Mouse (Mus musculus) mature B cell (primary cell): ENCODE data around the gene Malsu1.

ENCODE experiments used
- in situ Hi-C: fragments of 300-500 bp; cut with MboI; formaldehyde crosslinking; loops from 2 replicates; pipeline ENCODE4 v1.14.3; 2019

Gene Malsu1

GRCm38 (mm10) chr6:49073304-49074116 is at the start of gene Malsu1:
Gene Malsu1 (plus strand): TSS chr6:49073795.
- in situ Hi-C loops, result no loop called here

- in situ Hi-C loops, result no loop called here
Observed at GRCm38 (mm10) chr6:49025290-49025689, 48.3 kb upstream of the Malsu1 start.

- in situ Hi-C loops, result no loop called here
Observed at GRCm38 (mm10) chr6:49026496-49026895, 47.1 kb upstream of the Malsu1 start.

- in situ Hi-C loops, result no loop called here
Observed at GRCm38 (mm10) chr6:49028019-49028418, 45.6 kb upstream of the Malsu1 start.

GRCm38 (mm10) chr6:49028708-49029107 is 44.9 kb upstream of the Malsu1 start:
- in situ Hi-C loops, result no loop called here

GRCm38 (mm10) chr6:49031230-49031629 is 42.4 kb upstream of the Malsu1 start:
- in situ Hi-C loops, result no loop called here

GRCm38 (mm10) chr6:49032783-49033182 is 40.8 kb upstream of the Malsu1 start:
- in situ Hi-C loops, result no loop called here

- in situ Hi-C loops, result no loop called here
Observed at GRCm38 (mm10) chr6:49036275-49037267, 37.0 kb upstream of the Malsu1 start, which contains the start of gene Gpnmb. Gene Gpnmb (plus strand): TSS chr6:49036546.

GRCm38 (mm10) chr6:49037268-49037662 is 36.3 kb upstream of the Malsu1 start:
- in situ Hi-C loops, result no loop called here

GRCm38 (mm10) chr6:49039470-49040180 is 34.0 kb upstream of the Malsu1 start:
- in situ Hi-C loops, result no loop called here

- in situ Hi-C loops, result no loop called here
Observed at GRCm38 (mm10) chr6:49046502-49046901, 27.1 kb upstream of the Malsu1 start.

- in situ Hi-C loops, result no loop called here
Observed at GRCm38 (mm10) chr6:49046976-49047375, 26.6 kb upstream of the Malsu1 start.

- in situ Hi-C loops, result no loop called here
Observed at GRCm38 (mm10) chr6:49047848-49048247, 25.7 kb upstream of the Malsu1 start.

- in situ Hi-C loops, result no loop called here
Observed at GRCm38 (mm10) chr6:49048395-49048794, 25.2 kb upstream of the Malsu1 start.

GRCm38 (mm10) chr6:49050677-49051410 is 22.8 kb upstream of the Malsu1 start:
- in situ Hi-C loops, result loop anchor here (10.0 kb wide), 1 partner anchor 344 kb away; the partner anchor contains the start of gene Stk31

- in situ Hi-C loops, result loop anchor here (10.0 kb wide), 1 partner anchor 343 kb away; the partner anchor contains the start of gene Stk31
Observed at GRCm38 (mm10) chr6:49052191-49052590, 21.4 kb upstream of the Malsu1 start.

- in situ Hi-C loops, result loop anchor here (10.0 kb wide), 1 partner anchor 340 kb away; the partner anchor contains the start of gene Stk31
Observed at GRCm38 (mm10) chr6:49055256-49055733, 18.3 kb upstream of the Malsu1 start.

GRCm38 (mm10) chr6:49056009-49056408 is 17.6 kb upstream of the Malsu1 start:
- in situ Hi-C loops, result loop anchor here (10.0 kb wide), 1 partner anchor 339 kb away; the partner anchor contains the start of gene Stk31

GRCm38 (mm10) chr6:49057053-49058021 is 16.3 kb upstream of the Malsu1 start:
- in situ Hi-C loops, result loop anchor here (10.0 kb wide), 1 partner anchor 337 kb away; the partner anchor contains the start of gene Stk31
